Mouse (Mus musculus) neural tube, embryonic 13.5 days (tissue): Measurements from ENCODE around the gene Sohlh1. TPM values are rescaled to one million over a fixed set of nuclear protein-coding genes. Genes with fewer than 3 reads are reported as not detected.
"Not testable (repeated sequence)": the region's sequence is repeated elsewhere in the genome, so short reads cannot be mapped to it uniquely, and the experiment has no call there.

Experiments used
- ATAC-seq: fragments of 200-750 bp; cut with Nextera tagmentation; 2 replicates; pipeline ENCODE4 v1.8.0; 2017; ENCODE audit warnings: low read depth, mild to moderate bottlenecking, moderate TSS enrichment, moderate library complexity
- H3K27ac ChIP-seq: fragments of 300-500 bp; sonication (generic); replicated peaks from 2 replicates; pipeline ENCODE4 v1.5.1; 2015; ENCODE audit warnings: moderate library complexity, mild to moderate bottlenecking, inconsistent platforms
- H3K27me3 ChIP-seq: fragments of 300-500 bp; sonication (generic); 2 replicates; pipeline ENCODE4 v1.6.1; 2015; ENCODE audit warnings: mild to moderate bottlenecking, inconsistent platforms
- H3K36me3 ChIP-seq: fragments of 300-500 bp; sonication (generic); 2 replicates; pipeline ENCODE4 v1.6.1; 2015; ENCODE audit warnings: mild to moderate bottlenecking, inconsistent platforms
- H3K4me1 ChIP-seq: fragments of 300-500 bp; sonication (generic); replicated peaks from 2 replicates; pipeline ENCODE4 v1.6.1; 2015; ENCODE audit warnings: inconsistent platforms
- H3K4me2 ChIP-seq: fragments of 300-500 bp; sonication (generic); 2 replicates; pipeline ENCODE4 v1.6.1; 2015; ENCODE audit warnings: inconsistent platforms, mild to moderate bottlenecking, moderate library complexity
- H3K4me3 ChIP-seq: fragments of 300-500 bp; sonication (generic); 2 replicates; pipeline ENCODE4 v1.5.1; 2015; ENCODE audit warnings: mild to moderate bottlenecking, inconsistent platforms
- H3K9ac ChIP-seq: fragments of 300-500 bp; sonication (generic); 2 replicates; pipeline ENCODE4 v1.6.1; 2015; ENCODE audit warnings: moderate library complexity, mild to moderate bottlenecking, inconsistent platforms
- H3K9me3 ChIP-seq: fragments of 300-500 bp; sonication (generic); 2 replicates; pipeline ENCODE4 v1.6.1; 2016; ENCODE audit warnings: inconsistent platforms
- WGBS: fragments of 180-500 bp; shearing (Covaris S2); methylation state at CpG from one replicate; pipeline ENCODE4 v1.1.7; 2015; 5-methylcytosine and 5-hydroxymethylcytosine counted together
- polyA plus RNA-seq: library from polyadenylated mRNA; unstranded; fragments of >200 nt; fragmentation: Nextera tagmentation; extraction: Ambion mirVana; gene quantifications from 2 replicates; pipeline ENCODE4 v1.2.1, GENCODE M21; 2015

Gene Sohlh1
- polyA plus RNA-seq, 1 experiment from 2014 or later: not detected

DNA sequence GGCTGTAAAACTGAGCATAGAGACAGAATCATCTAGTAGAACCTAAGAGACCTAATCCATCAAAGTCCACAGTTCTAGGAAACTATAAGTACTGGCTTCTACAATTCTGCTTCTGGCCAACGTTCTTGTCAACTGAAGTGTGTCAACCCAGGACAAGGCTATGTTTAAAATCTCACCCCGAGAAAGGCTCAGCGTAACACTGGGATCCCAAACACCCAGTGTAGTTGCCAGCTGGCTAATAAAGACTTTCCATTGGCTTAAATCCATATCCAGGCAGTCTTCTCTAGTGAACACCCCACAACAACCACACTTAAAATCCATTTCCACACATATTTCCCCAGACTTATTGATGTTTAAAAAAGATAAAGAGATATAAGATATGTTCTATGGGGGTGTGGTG is 16.3 kb downstream of the Sohlh1 start:
- Histone ChIP-seq H3K4me2 (no peak overlapping the region), H3K4me3 (no peak overlapping the region), H3K9ac (no peak overlapping the region), H3K27ac (no peak overlapping the region), H3K9me3 (no peaks in the 10 kb centered on the region), H3K4me1 (no peaks in the 10 kb centered on the region), H3K27me3 (no peaks in the 10 kb centered on the region), H3K36me3 (no peaks in the 10 kb centered on the region)
- no peak for ATAC-seq
- 86% methylated on average over 3 of the region's 3 CpGs for WGBS

DNA sequence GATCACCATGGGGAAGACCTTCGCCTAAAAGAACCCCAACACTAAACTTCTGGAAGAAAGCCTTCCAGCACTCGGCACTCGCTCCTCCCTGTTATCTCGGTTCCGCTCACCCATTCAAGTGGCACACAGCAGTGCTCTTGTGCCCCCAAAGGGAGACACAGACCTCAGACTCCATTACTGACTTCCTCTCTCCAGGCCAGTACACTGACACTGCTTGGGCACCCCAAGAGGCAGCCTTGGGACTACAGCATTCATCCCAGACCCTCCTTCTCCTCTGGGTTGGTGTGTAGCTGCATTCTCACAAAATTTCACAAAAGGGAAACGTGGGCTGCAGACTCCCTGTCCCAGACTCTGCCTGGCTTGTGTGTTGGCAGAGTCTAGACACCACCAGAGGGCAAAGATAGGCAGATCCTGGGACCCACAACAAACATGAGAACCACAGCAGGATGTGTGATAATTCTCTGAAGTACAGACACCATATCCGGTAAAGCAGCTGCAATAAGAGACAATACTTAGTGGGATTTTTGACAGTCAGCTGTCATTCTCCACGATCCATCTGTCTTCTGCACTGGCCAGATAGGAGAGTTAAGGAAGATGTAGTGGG is 18.6 kb downstream of the Sohlh1 start:
- WGBS: 84% methylated on average over 8 of the region's 8 CpGs
- H3K4me2 ChIP-seq: no peak overlapping the region
- no peaks in the 10 kb centered on the region for H3K4me1 ChIP-seq
- no peak overlapping the region for H3K9ac ChIP-seq
- no peaks in the 10 kb centered on the region for H3K36me3 ChIP-seq
- ATAC-seq: no peak
- H3K27me3 ChIP-seq: no peaks in the 10 kb centered on the region
- H3K27ac ChIP-seq: no peak overlapping the region
- no peaks in the 10 kb centered on the region for H3K9me3 ChIP-seq
- no peak overlapping the region for H3K4me3 ChIP-seq

DNA sequence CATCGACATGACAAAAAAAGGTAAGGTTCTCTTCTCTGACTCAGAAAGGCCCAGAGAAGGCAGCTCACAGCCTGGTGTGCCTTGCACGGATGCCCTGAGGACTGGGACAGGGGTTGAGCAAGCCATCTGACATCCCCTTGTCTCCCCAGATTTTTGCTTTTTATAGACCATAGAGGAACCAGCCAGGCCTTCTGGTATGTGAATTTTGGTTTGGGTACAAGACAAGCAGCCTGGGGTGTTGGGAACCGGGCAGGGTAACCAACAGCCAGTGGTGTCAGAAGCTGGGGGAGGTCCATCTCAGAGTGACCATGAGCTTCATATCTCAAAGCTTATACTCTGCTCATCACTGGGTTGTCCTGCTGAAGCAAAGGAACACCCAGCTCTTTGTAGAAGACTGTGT is 22.3 kb downstream of the Sohlh1 start:
- Histone ChIP-seq H3K4me2 (no peak overlapping the region), H3K27ac (no peak overlapping the region), H3K36me3 (no peaks in the 10 kb centered on the region), H3K9me3 (no peaks in the 10 kb centered on the region), H3K9ac (no peak overlapping the region), H3K4me3 (no peak overlapping the region), H3K27me3 (no peaks in the 10 kb centered on the region), H3K4me1 (no peaks in the 10 kb centered on the region)
- no peak for ATAC-seq
- WGBS: 86% methylated on average over 3 of the region's 3 CpGs

- no peak within 1 kb of the TSS for H3K4me2 ChIP-seq
- no peak within 1 kb of the TSS for H3K9ac ChIP-seq
- H3K36me3 ChIP-seq: no peaks in the 10 kb centered on the region
- ATAC-seq: no peak
- no peaks in the 10 kb centered on the region for H3K27me3 ChIP-seq
- whole genome bisulfite sequencing: 92% methylated on average over 1 of the region's 1 CpGs
- no peak within 1 kb of the TSS for H3K4me3 ChIP-seq
- H3K27ac ChIP-seq: no peak within 1 kb of the TSS
- no peaks in the 10 kb centered on the region for H3K4me1 ChIP-seq
- H3K9me3 ChIP-seq: no peaks in the 10 kb centered on the region
Measured at GRCm38 (mm10) chr2:25822806-25823205, 24.2 kb downstream of the Sohlh1 start, which contains the start of gene Lcn9. TSS of gene Lcn9 (plus strand) at chr2:25823153.

- WGBS: 81% methylated on average over 1 of the region's 1 CpGs
- not testable (repeated sequence) for H3K4me3 ChIP-seq
Measured at GRCm38 (mm10) chr2:25815748-25816147, 31.3 kb downstream of the Sohlh1 start, which contains the start of gene Glt6d1. TSS of gene Glt6d1 (minus strand) at chr2:25815848.

DNA sequence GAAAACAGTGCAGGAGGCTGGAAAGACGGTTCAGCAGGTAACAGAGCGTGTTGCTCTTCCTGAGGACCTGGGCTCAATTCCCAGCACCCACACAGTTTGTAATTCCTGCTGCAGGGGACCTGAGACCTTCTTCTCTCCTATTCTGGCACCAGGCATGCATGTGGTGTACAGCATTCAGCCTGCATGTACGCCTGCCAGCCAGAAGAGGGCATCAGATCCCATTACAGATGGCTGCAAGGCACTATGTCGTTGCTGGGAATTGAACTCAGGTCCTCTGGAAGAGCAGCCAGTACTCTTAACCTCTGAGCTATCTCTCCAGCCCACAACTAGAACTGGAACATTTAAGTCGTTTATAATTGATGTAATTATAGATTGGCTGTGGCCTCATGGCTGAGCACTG is 33.7 kb downstream of the Sohlh1 start:
- ATAC-seq: no peak

More at GRCm38 (mm10) chr2:25815748-25816147, 31.3 kb downstream of the Sohlh1 start, which contains the start of gene Glt6d1:
- not testable (repeated sequence) for H3K27me3 ChIP-seq, H3K27ac ChIP-seq, H3K4me1 ChIP-seq, H3K9me3 ChIP-seq, H3K4me2 ChIP-seq, H3K9ac ChIP-seq, H3K36me3 ChIP-seq, ATAC-seq

GRCm38 (mm10) chr2:25811711-25812110 is 35.3 kb downstream of the Sohlh1 start:
- Histone ChIP-seq H3K27me3 (no peaks in the 10 kb centered on the region), H3K4me3 (no peak overlapping the region), H3K9me3 (no peaks in the 10 kb centered on the region), H3K4me2 (no peak overlapping the region), H3K27ac (no peak overlapping the region), H3K36me3 (no peaks in the 10 kb centered on the region), H3K4me1 (no peaks in the 10 kb centered on the region), H3K9ac (no peak overlapping the region)
- ATAC-seq: no peak
- WGBS: 84% methylated on average over 2 of the region's 2 CpGs

More for the DNA sequence above, 33.7 kb downstream of the Sohlh1 start:
- Histone ChIP-seq H3K27ac (no peak overlapping the region), H3K36me3 (no peaks in the 10 kb centered on the region), H3K9me3 (no peaks in the 10 kb centered on the region), H3K4me1 (no peaks in the 10 kb centered on the region), H3K4me2 (no peak overlapping the region), H3K27me3 (no peaks in the 10 kb centered on the region), H3K4me3 (no peak overlapping the region), H3K9ac (no peak overlapping the region)
- WGBS: 80% methylated on average over 5 of the region's 5 CpGs

DNA sequence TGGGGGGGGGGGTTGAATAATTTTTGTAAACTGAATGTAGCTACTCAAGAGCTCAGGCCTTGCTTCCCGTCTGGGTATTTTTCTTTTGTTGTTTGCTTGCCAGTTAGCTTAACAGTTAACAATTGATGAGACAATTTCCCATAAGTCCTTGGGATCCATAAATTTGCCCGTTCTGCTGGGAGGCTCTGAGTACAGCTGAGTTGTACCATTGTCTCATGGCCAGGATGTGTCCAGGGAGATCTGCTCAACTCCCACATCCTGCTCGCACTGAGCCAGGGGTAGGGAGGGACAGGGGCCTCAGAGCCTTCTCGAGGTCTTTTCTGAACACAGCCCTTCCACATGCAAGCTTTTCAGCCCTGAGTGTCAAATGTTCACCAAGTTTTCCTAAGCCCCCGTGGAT is 49.0 kb downstream of the Sohlh1 start:
- H3K27me3 ChIP-seq: no peaks in the 10 kb centered on the region
- no peak overlapping the region for H3K4me2 ChIP-seq
- H3K27ac ChIP-seq: no peak overlapping the region
- 33% methylated on average over 5 of the region's 5 CpGs for WGBS
- H3K36me3 ChIP-seq: no peaks in the 10 kb centered on the region
- no peak for ATAC-seq
- H3K9ac ChIP-seq: no peak overlapping the region
- H3K4me1 ChIP-seq: peaks cover 9% of the 10 kb centered on the region
- no peak overlapping the region for H3K4me3 ChIP-seq
- no peaks in the 10 kb centered on the region for H3K9me3 ChIP-seq

- Histone ChIP-seq H3K4me1 (peaks cover 9% of the 10 kb centered on the region), H3K36me3 (no peaks in the 10 kb centered on the region), H3K9me3 (no peaks in the 10 kb centered on the region), H3K4me3 (no peak overlapping the region), H3K4me2 (no peak overlapping the region), H3K27ac (no peak overlapping the region), H3K9ac (no peak overlapping the region), H3K27me3 (no peaks in the 10 kb centered on the region)
- WGBS: 53% methylated on average over 2 of the region's 2 CpGs
- no peak for ATAC-seq
Measured at GRCm38 (mm10) chr2:25797635-25798034, 49.4 kb downstream of the Sohlh1 start.

Other genes with a start within 250 kb of the Sohlh1 start
- gene Rabl6, start 238.7 kb downstream of the Sohlh1 start, polyA plus RNA-seq: 65.7 and 74.3 TPM in 2 replicates
- 0.12 and 0.17 TPM in 2 replicates for gene Ccdc183, start 229.6 kb downstream of the Sohlh1 start, polyA plus RNA-seq
- gene Tmem141, start 225.2 kb downstream of the Sohlh1 start, polyA plus RNA-seq: 37.7 and 41.2 TPM in 2 replicates
- gene Fcna, start 219.2 kb downstream of the Sohlh1 start, polyA plus RNA-seq: 2.7 and 3.1 TPM in 2 replicates
- not detected in 2 replicates for gene Lcn8, start 194.1 kb downstream of the Sohlh1 start, polyA plus RNA-seq
- gene Lcn5, start 189.3 kb downstream of the Sohlh1 start, polyA plus RNA-seq: not detected in 2 replicates
- not detected in 2 replicates for gene Lcn6, start 170.5 kb downstream of the Sohlh1 start, polyA plus RNA-seq
- gene Lcn10, start 164.5 kb downstream of the Sohlh1 start, polyA plus RNA-seq: not detected in 2 replicates
- gene Obp2a, start 147.2 kb downstream of the Sohlh1 start, polyA plus RNA-seq: not detected in 2 replicates
- gene Bmyc, start 140.5 kb downstream of the Sohlh1 start, polyA plus RNA-seq: 113 and 121 TPM in 2 replicates
- gene Obp2b, start 110.2 kb downstream of the Sohlh1 start, polyA plus RNA-seq: not detected in 2 replicates
- not detected in 2 replicates for gene Lcn3, start 81.7 kb downstream of the Sohlh1 start, polyA plus RNA-seq
- gene Lcn11, start 70.2 kb downstream of the Sohlh1 start, polyA plus RNA-seq: not detected in 2 replicates
- not detected in 2 replicates for gene Gm13539, start 65.0 kb downstream of the Sohlh1 start, polyA plus RNA-seq
- gene Glt6d1, start 31.4 kb downstream of the Sohlh1 start, polyA plus RNA-seq: not detected in 2 replicates
- not detected in 2 replicates for gene Lcn9, start 24.1 kb downstream of the Sohlh1 start, polyA plus RNA-seq
- 10.7 and 11.3 TPM in 2 replicates for gene Kcnt1, start 16.5 kb upstream of the Sohlh1 start, polyA plus RNA-seq
- gene Camsap1, start 136.0 kb upstream of the Sohlh1 start, polyA plus RNA-seq: 55.6 and 61.4 TPM in 2 replicates
- gene Ubac1, start 174.5 kb upstream of the Sohlh1 start, polyA plus RNA-seq: 116 and 124 TPM in 2 replicates